ENCODE assay signal across 8 mouse cellular contexts in genomic region chr4:43957292-43957845, GRCm38 (mm10). TPM values are rescaled to one million over a fixed set of nuclear protein-coding genes. Genes with fewer than 3 reads are reported as not detected.
DNase-seq lines count a peak whose midpoint lies in the region; ATAC-seq lines count a peak whose summit lies in the region.

Gene Glipr2 (plus strand): TSS chr4:43957401.

- H3K9me3 ChIP-seq in hindbrain, embryonic 14.5 days (ENCODE audit: control insufficient read depth, low read length): no peaks in the 10 kb centered on the region

- peak; percentile 86 for ATAC-seq in hindbrain, embryonic 14.5 days (ENCODE audit: low FRiP score)
- peak; percentile 89 for ATAC-seq in megakaryocyte progenitor cell, adult 5-6 weeks (replicated peaks; ENCODE audit: poor library complexity)

- peak within 1 kb of the TSS; percentile 78 for H3K27ac ChIP-seq in hindbrain, embryonic 14.5 days

- H3K9ac ChIP-seq in hindbrain, embryonic 14.5 days: peak within 1 kb of the TSS; percentile 77

- H3K27me3 ChIP-seq in hindbrain, embryonic 14.5 days (ENCODE audit: control insufficient read depth, insufficient read depth, low read length): no peaks in the 10 kb centered on the region

- under 1% methylated on average over 39 of the region's 45 CpGs for WGBS in hindbrain, embryonic 14.5 days

- H3K4me2 ChIP-seq in hindbrain, embryonic 14.5 days (replicated peaks): peak within 1 kb of the TSS; percentile 91

- intact Hi-C loops in left cerebral cortex, postnatal 14 days (cut with DNase I): no loop called here

- no peaks in the 10 kb centered on the region for H3K36me3 ChIP-seq in hindbrain, embryonic 14.5 days (replicated peaks; ENCODE audit: control insufficient read depth, insufficient read depth)

- peak within 1 kb of the TSS; percentile 64 for H3K4me3 ChIP-seq in hindbrain, embryonic 14.5 days (replicated peaks; ENCODE audit: low read length)

- peak; percentile 93 for DNase-seq in Muller cell, postnatal 12 days (ENCODE audit: inconsistent ontology term)
- DNase-seq in cerebellum, postnatal 4 days (ENCODE audit: low spot score in 2 of 2): peak; percentile 82 to 83
- peak; percentile 86 for DNase-seq in gastrocnemius, adult 18-20 months (ENCODE audit: low spot score)
- peak; percentile 82 for DNase-seq in hindbrain, embryonic 14.5 days (ENCODE audit: low spot score)
- peak; percentile 75 to 76 for DNase-seq in left cerebral cortex, postnatal 14 days (ENCODE audit: low spot score in 2 of 2)
- peak; percentile 77 to 88 for DNase-seq in right cerebral cortex, postnatal 10 days (ENCODE audit: low spot score in 2 of 2)
- DNase-seq in urinary bladder, postnatal 14 days (ENCODE audit: low spot score): peak; percentile 83

- peaks cover 13% of the 10 kb centered on the region for H3K4me1 ChIP-seq in hindbrain, embryonic 14.5 days (replicated peaks; ENCODE audit: control insufficient read depth, insufficient read depth, low read length)

RNA-seq across cellular contexts. Expression of gene Glipr2, which starts in this region (rescaled TPM):
- total RNA-seq in gastrocnemius, adult 18-20 months (2021): 1 to 10 TPM; 1.8 to 2.5 TPM
- 41.4 and 43.3 TPM in 2 replicates for polyA plus RNA-seq in hindbrain, embryonic 14.5 days (2014; fragmentation: Nextera tagmentation; extraction: Ambion mirVana)
- 1 to 10 TPM; 1.7 to 2.0 TPM for total RNA-seq in left cerebral cortex, postnatal 14 days (2021)
- total RNA-seq in megakaryocyte progenitor cell, adult 5-6 weeks (2015): 12.6 and 14.7 TPM in 2 replicates
- total RNA-seq in megakaryocyte progenitor cell, adult 5-6 weeks (2017): 18.0 and 19.4 TPM in 2 replicates

Comparison
In these comparisons a context has a peak if more than half of its experiments do, and no peak if none do; other contexts are left out.
1. Peak in every context shown above with its lines: DNase-seq, ATAC-seq, H3K4me3 ChIP-seq and H3K27ac ChIP-seq.